Mouse (Mus musculus) telencephalon, adult 2 months (tissue): ENCODE results near the gene Ppp1r2.

ENCODE experiments used
- DNase-seq: peaks from one replicate; pipeline ENCODE4 v3.0.0-alpha.2; 2011; ENCODE audit warnings: low read depth, low spot score

Gene Ppp1r2

GRCm38 (mm10) chr16:31290751-31291365 is 15.8 kb upstream of the Ppp1r2 start:
- no peak for DNase-seq

GRCm38 (mm10) chr16:31290281-31290680 is 15.2 kb upstream of the Ppp1r2 start:
- DNase-seq, result peak; percentile 87

GRCm38 (mm10) chr16:31287712-31288111 is 12.6 kb upstream of the Ppp1r2 start:
- DNase-seq, result peak; percentile 82

GRCm38 (mm10) chr16:31286801-31287488 is 11.9 kb upstream of the Ppp1r2 start:
- DNase-seq, result no peak

- no peak for DNase-seq
Measured at GRCm38 (mm10) chr16:31281981-31282380, 6.9 kb upstream of the Ppp1r2 start.

- DNase-seq, result no peak
Measured at GRCm38 (mm10) chr16:31280176-31280575, 5.1 kb upstream of the Ppp1r2 start.

GRCm38 (mm10) chr16:31278581-31278980 is 3.5 kb upstream of the Ppp1r2 start:
- DNase-seq, result no peak

- no peak for DNase-seq
Measured at GRCm38 (mm10) chr16:31278081-31278480, 3.0 kb upstream of the Ppp1r2 start.

- no peak for DNase-seq
Measured at GRCm38 (mm10) chr16:31276962-31277361, 1.9 kb upstream of the Ppp1r2 start.

- no peak for DNase-seq
Measured at GRCm38 (mm10) chr16:31276539-31276938, 1.5 kb upstream of the Ppp1r2 start.

- DNase-seq, result no peak
Measured at GRCm38 (mm10) chr16:31274084-31274483, 993 bp downstream of the Ppp1r2 start.

- DNase-seq, result no peak
Measured at GRCm38 (mm10) chr16:31266692-31267091, 8.4 kb downstream of the Ppp1r2 start.

- no peak for DNase-seq
Measured at GRCm38 (mm10) chr16:31256151-31256550, 18.9 kb downstream of the Ppp1r2 start.

GRCm38 (mm10) chr16:31255685-31256084 is 19.4 kb downstream of the Ppp1r2 start:
- DNase-seq, result no peak

- no peak for DNase-seq
Measured at GRCm38 (mm10) chr16:31249401-31249800, 25.7 kb downstream of the Ppp1r2 start.

GRCm38 (mm10) chr16:31248717-31249116 is 26.4 kb downstream of the Ppp1r2 start:
- no peak for DNase-seq

GRCm38 (mm10) chr16:31247442-31247841 is 27.6 kb downstream of the Ppp1r2 start:
- no peak for DNase-seq

- DNase-seq, result no peak
Measured at GRCm38 (mm10) chr16:31244053-31244452, 31.0 kb downstream of the Ppp1r2 start.

- DNase-seq, result peak; percentile 85
Measured at GRCm38 (mm10) chr16:31241433-31241832, 33.6 kb downstream of the Ppp1r2 start.

- DNase-seq, result peak; percentile 62
Measured at GRCm38 (mm10) chr16:31240569-31240968, 34.5 kb downstream of the Ppp1r2 start.

GRCm38 (mm10) chr16:31238281-31238680 is 36.8 kb downstream of the Ppp1r2 start:
- DNase-seq, result no peak

GRCm38 (mm10) chr16:31235457-31236310 is 39.4 kb downstream of the Ppp1r2 start:
- no peak for DNase-seq
